Mouse (Mus musculus) liver, embryonic 14.5 days (tissue): Measurements from ENCODE around the gene Slc11a2. TPM values are rescaled to one million over a fixed set of nuclear protein-coding genes. Genes with fewer than 3 reads are reported as not detected.
A peak's percentile ranks its signal among the peaks of the same experiment; 100 is the strongest.

ENCODE experiments used
- ATAC-seq: fragments of 200-750 bp; cut with Nextera tagmentation; 2 replicates; pipeline ENCODE4 v1.8.0; 2017; ENCODE audit warnings: moderate number of reproducible peaks, mild to moderate bottlenecking, moderate library complexity; ENCODE audit not compliant: insufficient read depth
- DNase-seq, 3 experiments: peaks; one replicate each; pipeline ENCODE4 v3.0.0-alpha.2; 2012 to 2013; ENCODE audit warnings: low read depth in 3 of 3, low spot score in 3 of 3
- H3K27ac ChIP-seq: fragments of 300-500 bp; sonication (generic); 2 replicates; pipeline ENCODE4 v1.5.1; 2014; ENCODE audit warnings: moderate library complexity, mild to moderate bottlenecking, control low read depth, inconsistent platforms
- H3K27me3 ChIP-seq: fragments of 300-500 bp; sonication (generic); 2 replicates; pipeline ENCODE4 v1.6.1; 2014; ENCODE audit warnings: mild to moderate bottlenecking, low read length, moderate library complexity; ENCODE audit not compliant: control insufficient read depth, insufficient read depth
- H3K36me3 ChIP-seq: fragments of 300-500 bp; sonication (generic); replicated peaks from 2 replicates; pipeline ENCODE4 v1.6.1; 2014; ENCODE audit warnings: low read depth; ENCODE audit not compliant: control insufficient read depth, insufficient read depth
- H3K4me1 ChIP-seq, 2 experiments: fragments of 200-500 bp in 1 of 2; fragments of 300-500 bp in 1 of 2; sonication (generic) in 1 of 2; replicated peaks; 2 replicates each; pipeline ENCODE4 v1.6.1; 2012 to 2014; ENCODE audit warnings: antibody characterized with exemption in 1 of 2, inconsistent platforms in 1 of 2, low read length in 1 of 2; ENCODE audit not compliant: control insufficient read depth in 2 of 2, insufficient read depth in 2 of 2
- H3K4me2 ChIP-seq: fragments of 300-500 bp; sonication (generic); 2 replicates; pipeline ENCODE4 v1.6.1; 2014; ENCODE audit warnings: low read depth, mild to moderate bottlenecking, control low read depth, moderate library complexity
- H3K4me3 ChIP-seq, 2 experiments: fragments of 200-500 bp in 1 of 2; fragments of 300-500 bp in 1 of 2; sonication (generic) in 1 of 2; 2 replicates each; pipeline ENCODE4 v1.5.1; 2012 to 2014; ENCODE audit warnings: low read depth in 2 of 2, low read length in 2 of 2, mild to moderate bottlenecking in 2 of 2, control low read depth in 1 of 2, inconsistent platforms in 1 of 2, moderate library complexity in 1 of 2; ENCODE audit not compliant: insufficient read depth in 1 of 2
- H3K9ac ChIP-seq: fragments of 300-500 bp; sonication (generic); replicated peaks from 2 replicates; pipeline ENCODE4 v1.6.1; 2014; ENCODE audit warnings: mild to moderate bottlenecking, control low read depth, moderate library complexity
- H3K9me3 ChIP-seq: fragments of 300-500 bp; sonication (generic); 2 replicates; pipeline ENCODE4 v1.6.1; 2016; ENCODE audit warnings: low read length, mixed read lengths; ENCODE audit not compliant: control insufficient read depth
- CTCF ChIP-seq: IDR thresholded peaks from 2 replicates; pipeline ENCODE4 v1.5.1; 2016; ENCODE audit warnings: antibody characterized with exemption, low read depth, control low read depth
- EP300 ChIP-seq: IDR thresholded peaks from 2 replicates; pipeline ENCODE4 v1.6.1; 2016; ENCODE audit warnings: antibody characterized with exemption, low read depth
- WGBS: fragments of 180-500 bp; shearing (Covaris S2); extraction: QIAGEN DNeasy Blood & Tissue Kit; methylation state at CpG from one replicate; pipeline ENCODE4 v1.1.7; 2014; ENCODE audit not compliant: insufficient replicate concordance; 5-methylcytosine and 5-hydroxymethylcytosine counted together
- polyA plus RNA-seq, 2 experiments: library from polyadenylated mRNA; depleted of rRNA in 1 of 2; stranded (reverse) in 1 of 2; unstranded in 1 of 2; fragments of >200 nt; fragmentation: Nextera tagmentation in 1 of 2; extraction: Ambion mirVana in 1 of 2; gene quantifications; 2 replicates each; pipeline versions ENCODE4 v1.2.1 to v1.2.3; 2012 to 2014

Gene Slc11a2
- polyA plus RNA-seq, 2 experiments, result 37.7 to 38.4 TPM

DNA sequence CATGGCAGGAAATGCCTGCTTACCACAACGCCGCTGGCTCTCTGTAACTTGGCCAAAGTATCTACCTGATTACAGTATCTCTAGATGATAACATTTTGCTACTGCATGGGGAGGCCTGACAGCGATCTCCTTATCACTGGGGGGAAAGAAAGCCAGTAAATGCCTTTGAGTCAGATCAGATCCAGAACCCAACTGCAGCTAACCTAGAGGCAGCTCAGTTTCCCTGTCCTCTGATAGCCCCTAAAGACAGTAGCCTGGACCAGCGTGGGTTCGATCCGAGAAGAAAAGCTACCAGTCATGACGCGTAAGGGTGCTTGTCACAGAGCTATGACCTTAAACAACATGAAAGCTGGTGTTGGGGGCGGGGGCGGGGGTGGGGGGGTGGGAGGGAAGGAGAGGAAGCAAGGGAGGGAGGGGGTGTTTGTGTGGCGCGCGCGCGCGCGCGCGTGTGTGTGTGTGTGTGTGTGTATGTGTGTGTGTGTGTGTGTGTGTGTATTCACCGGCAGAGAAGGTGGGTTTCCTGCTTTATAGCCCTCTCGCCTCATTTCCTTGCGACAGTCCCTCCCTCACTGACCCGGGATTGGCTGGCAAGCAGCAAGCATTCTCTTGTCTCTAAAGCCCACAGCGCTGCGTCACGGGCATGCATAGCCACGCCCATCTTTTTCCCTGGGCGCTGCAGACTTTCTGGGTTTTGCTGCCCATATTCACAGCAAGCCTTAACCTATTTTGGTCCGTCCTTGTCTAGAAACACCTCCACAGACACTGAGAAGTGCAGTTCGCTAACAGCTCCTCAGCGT lies 18.5 kb upstream of the Slc11a2 start:
- ATAC-seq (peak; percentile 93), DNase-seq (peak in 2 of 3 experiments; percentile 83 to 86)
- H3K27me3 ChIP-seq, result no peaks in the 10 kb centered on the region
- TF ChIP-seq EP300 (no peak), CTCF (no peak)
- H3K9me3 ChIP-seq, result no peaks in the 10 kb centered on the region
- H3K36me3 ChIP-seq, result no peaks in the 10 kb centered on the region
- peak overlapping the region; percentile 52 to 78 for H3K4me3 ChIP-seq
- peak overlapping the region; percentile 66 for H3K27ac ChIP-seq
- H3K4me1 ChIP-seq, result peaks cover 7 to 17% of the 10 kb centered on the region in 2 experiments
- WGBS, result 1% methylated on average over 20 of the region's 31 CpGs
- H3K4me2 ChIP-seq, result peak overlapping the region; percentile 75
- peak overlapping the region; percentile 69 for H3K9ac ChIP-seq

DNA sequence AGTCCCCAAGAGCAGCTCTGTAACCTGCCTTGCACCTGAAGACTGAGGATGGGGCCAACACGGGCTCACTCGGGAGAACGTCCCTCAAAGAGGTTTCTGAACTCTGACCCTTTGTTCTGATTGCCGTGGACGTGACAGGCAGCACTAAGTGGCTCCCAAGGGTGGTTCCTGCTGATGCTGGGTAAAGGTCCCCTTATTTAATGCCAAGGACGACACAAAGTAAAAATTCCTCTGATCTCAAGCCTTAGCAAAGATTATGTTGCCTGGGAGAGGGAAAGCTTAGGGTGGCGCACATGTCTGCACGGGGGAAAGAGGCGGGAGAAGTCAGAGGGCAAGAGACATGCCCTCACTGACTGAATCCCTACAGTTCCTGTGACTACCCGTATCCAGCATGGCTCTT lies 11.6 kb upstream of the Slc11a2 start:
- H3K9ac ChIP-seq, result no peak overlapping the region
- H3K27me3 ChIP-seq, result no peaks in the 10 kb centered on the region

DNA sequence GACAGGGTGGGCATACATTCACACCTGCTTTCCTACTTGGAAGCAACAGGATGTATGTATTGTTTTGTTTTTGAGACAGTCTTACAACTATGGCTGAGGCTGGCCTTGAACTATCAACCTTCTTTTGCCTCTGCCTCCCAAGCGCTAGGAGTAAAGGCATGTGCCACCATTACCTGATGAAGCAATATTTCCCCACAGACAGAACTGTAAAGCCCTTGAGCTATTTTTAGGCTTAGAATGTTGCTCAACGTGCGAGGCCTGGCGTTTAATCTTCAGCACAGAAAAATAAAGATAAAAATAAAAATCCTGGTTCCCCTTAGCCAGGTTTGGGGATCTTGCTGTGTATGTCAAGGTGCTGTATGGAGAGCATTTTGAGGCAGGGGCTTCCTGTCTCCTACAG lies 11.2 kb upstream of the Slc11a2 start:
- TF ChIP-seq CTCF (no peak), EP300 (no peak)
- Histone ChIP-seq H3K27me3 (no peaks in the 10 kb centered on the region), H3K4me2 (no peak overlapping the region), H3K9me3 (no peaks in the 10 kb centered on the region), H3K9ac (no peak overlapping the region), H3K4me1 (peaks cover 12 to 16% of the 10 kb centered on the region in 2 experiments), H3K27ac (no peak overlapping the region), H3K36me3 (no peaks in the 10 kb centered on the region), H3K4me3 (no peak overlapping the region)
- WGBS, result 54% methylated on average over 4 of the region's 4 CpGs
- no peak for DNase-seq
- ATAC-seq, result no peak

More for the DNA sequence above, 11.6 kb upstream of the Slc11a2 start:
- no peak for DNase-seq
- no peak for ATAC-seq
- no peak overlapping the region for H3K4me2 ChIP-seq
- H3K9me3 ChIP-seq, result no peaks in the 10 kb centered on the region
- no peak overlapping the region for H3K4me3 ChIP-seq
- H3K27ac ChIP-seq, result no peak overlapping the region
- H3K4me1 ChIP-seq, result peaks cover 12 to 16% of the 10 kb centered on the region in 2 experiments
- H3K36me3 ChIP-seq, result no peaks in the 10 kb centered on the region
- 70% methylated on average over 10 of the region's 10 CpGs for WGBS
- TF ChIP-seq EP300 (no peak), CTCF (no peak)

DNA sequence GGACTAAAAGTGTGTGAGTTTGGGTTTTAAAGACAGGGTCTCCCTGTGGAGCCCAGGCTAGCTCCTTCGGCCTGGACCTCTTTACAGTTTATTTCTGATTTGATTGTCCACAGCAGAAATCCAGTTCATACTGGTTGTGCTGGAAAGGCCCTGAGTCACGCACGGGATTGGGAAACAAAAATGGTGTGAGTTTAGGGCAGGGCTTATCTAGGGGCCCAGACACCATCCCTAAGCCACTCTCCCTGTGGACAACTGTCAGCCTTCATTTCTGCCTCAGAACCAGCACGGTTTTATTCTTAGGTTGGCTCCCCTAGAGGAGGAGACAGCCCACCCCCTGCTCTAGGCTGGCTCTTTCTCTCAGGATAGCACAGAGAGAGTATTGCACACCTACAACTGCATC lies 8.4 kb upstream of the Slc11a2 start:
- TF ChIP-seq EP300, result peak; percentile 66
- TF ChIP-seq CTCF, result no peak
- Histone ChIP-seq H3K9ac (peak overlapping the region; percentile 11; the same call in 1 of the 2 replicates), H3K27me3 (no peaks in the 10 kb centered on the region), H3K9me3 (no peaks in the 10 kb centered on the region), H3K27ac (peak overlapping the region; percentile 3), H3K36me3 (no peaks in the 10 kb centered on the region), H3K4me3 (no peak overlapping the region), H3K4me2 (no peak overlapping the region; the same call in 1 of the 2 replicates), H3K4me1 (peaks cover 12 to 16% of the 10 kb centered on the region in 2 experiments)
- DNase-seq, result no peak
- peak; percentile 83 for ATAC-seq
- 26% methylated on average over 4 of the region's 4 CpGs for WGBS

DNA sequence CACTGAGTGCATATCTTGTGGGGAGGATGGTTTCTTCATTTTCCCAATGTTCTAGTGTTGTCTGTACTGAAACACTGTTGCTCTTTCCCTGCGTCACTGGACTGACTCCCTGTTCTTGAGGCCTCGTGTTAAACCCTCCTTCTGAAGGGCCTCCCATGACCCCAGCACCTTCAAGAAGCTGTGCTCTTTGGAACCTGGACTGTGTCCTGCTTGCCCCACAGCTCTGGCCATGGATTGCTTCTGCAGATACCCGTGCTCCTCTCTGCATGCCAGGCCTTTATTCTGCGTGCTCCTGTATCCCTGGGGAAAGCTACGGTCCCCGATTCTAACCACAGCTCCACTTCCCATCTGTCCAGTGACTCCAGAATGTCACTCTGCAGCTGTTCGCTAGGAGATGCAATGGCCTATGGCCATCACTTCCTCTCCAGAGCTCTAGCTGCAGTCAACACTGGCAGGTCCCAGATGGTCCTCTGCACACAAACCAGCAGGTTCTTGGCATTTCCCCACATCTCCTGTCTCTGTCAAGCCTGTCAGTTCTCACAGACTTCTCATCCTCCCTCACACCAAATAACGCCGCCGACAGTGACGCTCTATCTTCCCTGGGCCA lies 5.2 kb upstream of the Slc11a2 start:
- H3K27me3 ChIP-seq, result no peaks in the 10 kb centered on the region
- no peaks in the 10 kb centered on the region for H3K36me3 ChIP-seq
- H3K9ac ChIP-seq, result no peak overlapping the region
- H3K4me2 ChIP-seq, result no peak overlapping the region
- H3K4me1 ChIP-seq, result peaks cover 12 to 13% of the 10 kb centered on the region in 2 experiments
- no peak overlapping the region for H3K4me3 ChIP-seq
- H3K27ac ChIP-seq, result no peak overlapping the region
- ATAC-seq (no peak), DNase-seq (no peak)
- TF ChIP-seq EP300 (no peak), CTCF (no peak)
- WGBS, result 70% methylated on average over 11 of the region's 11 CpGs
- no peaks in the 10 kb centered on the region for H3K9me3 ChIP-seq
